Mouse (Mus musculus): ENCODE data around the gene Itk. TPM values are rescaled to one million over a fixed set of nuclear protein-coding genes. Genes with fewer than 3 reads are reported as not detected.

Itk gene
- polyA plus RNA-seq, 1 experiment from 2014 or later: 0.05 TPM

DNA sequence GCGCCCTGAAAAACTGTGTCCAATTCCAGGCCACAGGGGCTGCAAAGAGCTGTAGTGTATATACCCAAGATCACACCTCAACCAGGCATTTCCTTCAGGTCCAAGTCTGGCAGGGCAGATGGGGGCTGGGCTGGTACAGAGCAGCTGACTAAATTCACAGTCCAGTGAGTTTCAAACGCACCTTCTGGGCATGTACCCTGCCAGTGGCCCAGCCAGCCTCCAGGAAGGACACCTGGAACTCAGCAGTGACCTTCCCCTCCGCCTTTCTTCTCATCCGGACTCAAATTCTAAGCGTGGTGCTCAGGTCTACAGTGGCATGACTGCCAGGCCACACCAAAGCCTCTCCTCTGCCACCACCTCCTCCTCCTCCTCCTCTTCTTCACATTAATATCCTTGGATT lies 95.8 kb downstream of the Itk start:
- DNase-seq (ENCODE audit: low spot score) (no peak), ATAC-seq (ENCODE audit: low FRiP score) (no peak)
- Histone ChIP-seq H3K9me3 (ENCODE audit: control insufficient read depth, low read length) (no peaks in the 10 kb centered on the region), H3K9ac (no peak overlapping the region), H3K4me1 (replicated peaks; ENCODE audit: control insufficient read depth, insufficient read depth, low read length) (peaks cover 2% of the 10 kb centered on the region; the same call in 1 of the 2 replicates), H3K27me3 (ENCODE audit: control insufficient read depth, insufficient read depth, low read length) (no peaks in the 10 kb centered on the region), H3K27ac (no peak overlapping the region), H3K4me2 (replicated peaks) (no peak overlapping the region), H3K36me3 (replicated peaks; ENCODE audit: control insufficient read depth, insufficient read depth) (peaks cover 25% of the 10 kb centered on the region), H3K4me3 (replicated peaks; ENCODE audit: low read length) (no peak overlapping the region)
- WGBS: 90% methylated on average over 5 of the region's 5 CpGs

DNA sequence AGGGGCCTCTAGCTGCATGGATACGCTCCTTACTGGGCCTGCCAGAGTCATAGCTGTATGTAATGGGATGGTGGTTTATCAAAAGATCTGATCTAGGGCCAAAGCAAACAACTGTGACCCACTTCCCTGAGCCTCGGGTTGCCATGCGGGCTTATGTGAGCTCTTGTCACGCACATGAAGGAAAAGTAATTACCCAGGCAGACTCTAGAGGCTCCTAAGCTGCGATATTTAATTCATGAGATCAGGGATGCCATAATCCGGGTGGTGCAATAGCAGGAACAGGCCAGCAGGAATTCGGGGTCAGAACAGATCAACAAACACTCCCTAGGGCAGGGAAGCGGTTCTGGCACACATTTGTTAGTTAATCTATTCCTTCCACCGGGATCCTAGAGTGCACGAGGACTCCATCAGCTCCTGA lies 98.3 kb downstream of the Itk start:
- H3K4me2 ChIP-seq (replicated peaks): no peak overlapping the region
- no peak for DNase-seq (ENCODE audit: low spot score)
- no peaks in the 10 kb centered on the region; the same call in 1 of the 2 replicates for H3K4me1 ChIP-seq (replicated peaks; ENCODE audit: control insufficient read depth, insufficient read depth, low read length)
- H3K9me3 ChIP-seq (ENCODE audit: control insufficient read depth, low read length): no peaks in the 10 kb centered on the region
- 0 out of 2 replicates have a peak overlapping the region, but pooled peaks have one; percentile 1 for H3K27ac ChIP-seq
- no peak overlapping the region for H3K9ac ChIP-seq
- H3K27me3 ChIP-seq (ENCODE audit: control insufficient read depth, insufficient read depth, low read length): no peaks in the 10 kb centered on the region
- peak; percentile 67 for ATAC-seq (ENCODE audit: low FRiP score)
- peaks cover 39% of the 10 kb centered on the region for H3K36me3 ChIP-seq (replicated peaks; ENCODE audit: control insufficient read depth, insufficient read depth)
- WGBS: 21% methylated on average over 10 of the region's 10 CpGs
- H3K4me3 ChIP-seq (replicated peaks; ENCODE audit: low read length): no peak overlapping the region

DNA sequence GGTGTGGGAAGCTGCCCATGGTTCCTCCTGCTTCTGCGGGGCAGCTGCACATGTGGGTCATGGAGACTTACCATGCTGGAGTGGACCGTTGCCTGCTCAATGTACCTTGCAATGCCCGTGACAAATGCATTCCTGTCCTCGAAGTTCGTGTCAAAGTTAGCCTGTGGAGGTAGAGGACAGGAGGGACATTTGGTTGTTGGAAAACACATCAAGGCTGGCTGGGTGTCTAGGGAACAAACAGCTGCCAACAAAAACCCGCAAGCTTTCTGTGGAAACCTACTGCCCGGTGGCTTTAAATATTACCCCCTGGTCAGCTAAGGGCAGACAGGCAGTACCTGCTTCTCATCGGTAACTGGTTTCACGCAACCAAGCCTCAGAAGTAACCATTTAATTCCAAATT lies 99.8 kb downstream of the Itk start:
- H3K4me3 ChIP-seq (replicated peaks; ENCODE audit: low read length): no peak overlapping the region
- no peaks in the 10 kb centered on the region; the same call in 1 of the 2 replicates for H3K4me1 ChIP-seq (replicated peaks; ENCODE audit: control insufficient read depth, insufficient read depth, low read length)
- DNase-seq (ENCODE audit: low spot score) (no peak), ATAC-seq (ENCODE audit: low FRiP score) (no peak)
- no peak overlapping the region for H3K4me2 ChIP-seq (replicated peaks)
- H3K36me3 ChIP-seq (replicated peaks; ENCODE audit: control insufficient read depth, insufficient read depth): peaks cover 53% of the 10 kb centered on the region
- H3K9me3 ChIP-seq (ENCODE audit: control insufficient read depth, low read length): no peaks in the 10 kb centered on the region
- no peak overlapping the region for H3K27ac ChIP-seq
- H3K9ac ChIP-seq: no peak overlapping the region
- no peaks in the 10 kb centered on the region for H3K27me3 ChIP-seq (ENCODE audit: control insufficient read depth, insufficient read depth, low read length)
- WGBS: 85% methylated on average over 9 of the region's 9 CpGs

DNA sequence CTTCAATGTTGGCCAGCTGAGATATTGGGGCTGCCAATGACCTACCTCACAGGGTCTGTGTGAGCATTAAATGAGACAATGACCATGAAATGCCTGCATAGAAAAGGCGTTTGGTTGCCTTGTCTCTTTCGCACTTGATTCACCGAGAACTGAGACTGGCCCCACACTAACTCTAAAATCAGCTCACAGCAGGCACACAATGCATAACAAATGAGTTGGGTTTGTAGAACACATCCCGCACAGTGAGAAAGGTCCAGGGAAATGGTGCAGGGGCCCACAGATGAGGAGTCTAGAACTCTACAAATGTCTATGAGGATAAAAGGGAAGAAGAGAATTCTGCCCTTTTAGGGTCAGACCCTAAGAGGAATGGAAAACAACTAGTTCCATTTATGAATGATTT lies 100.3 kb downstream of the Itk start:
- Histone ChIP-seq H3K27me3 (ENCODE audit: control insufficient read depth, insufficient read depth, low read length) (no peaks in the 10 kb centered on the region), H3K9me3 (ENCODE audit: control insufficient read depth, low read length) (no peaks in the 10 kb centered on the region), H3K36me3 (replicated peaks; ENCODE audit: control insufficient read depth, insufficient read depth) (peaks cover 59% of the 10 kb centered on the region), H3K27ac (no peak overlapping the region), H3K9ac (no peak overlapping the region), H3K4me3 (replicated peaks; ENCODE audit: low read length) (no peak overlapping the region), H3K4me2 (replicated peaks) (no peak overlapping the region), H3K4me1 (replicated peaks; ENCODE audit: control insufficient read depth, insufficient read depth, low read length) (no peaks in the 10 kb centered on the region; the same call in 1 of the 2 replicates)
- ATAC-seq (ENCODE audit: low FRiP score) (no peak), DNase-seq (ENCODE audit: low spot score) (no peak)
- WGBS: 35% methylated on average over 4 of the region's 4 CpGs

DNA sequence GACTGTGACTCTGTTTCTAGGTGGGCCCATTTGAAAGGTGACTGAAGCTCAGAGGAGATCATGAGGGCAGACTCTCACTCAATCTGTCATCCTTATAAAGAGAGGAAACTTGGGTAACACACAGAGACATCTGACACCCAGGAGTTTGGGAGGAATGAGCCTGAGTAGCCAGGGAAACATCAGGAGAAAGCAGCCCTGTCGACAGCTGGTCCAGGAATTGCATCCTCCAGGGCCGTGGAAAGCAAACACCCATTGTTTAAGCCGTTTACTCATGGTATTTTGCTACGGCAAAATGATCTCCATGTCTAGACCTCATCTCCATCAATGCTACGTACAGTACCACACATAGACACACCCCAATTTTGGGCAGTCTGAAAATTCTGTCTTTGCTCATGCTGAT lies 101.2 kb downstream of the Itk start:
- Histone ChIP-seq H3K27me3 (ENCODE audit: control insufficient read depth, insufficient read depth, low read length) (no peaks in the 10 kb centered on the region), H3K9ac (no peak overlapping the region), H3K4me3 (replicated peaks; ENCODE audit: low read length) (no peak overlapping the region), H3K4me2 (replicated peaks) (no peak overlapping the region), H3K36me3 (replicated peaks; ENCODE audit: control insufficient read depth, insufficient read depth) (peaks cover 68% of the 10 kb centered on the region), H3K9me3 (ENCODE audit: control insufficient read depth, low read length) (no peaks in the 10 kb centered on the region), H3K4me1 (replicated peaks; ENCODE audit: control insufficient read depth, insufficient read depth, low read length) (no peaks in the 10 kb centered on the region; the same call in 1 of the 2 replicates), H3K27ac (no peak overlapping the region)
- 79% methylated on average over 5 of the region's 5 CpGs for WGBS
- ATAC-seq (ENCODE audit: low FRiP score) (no peak), DNase-seq (ENCODE audit: low spot score) (no peak)

DNA sequence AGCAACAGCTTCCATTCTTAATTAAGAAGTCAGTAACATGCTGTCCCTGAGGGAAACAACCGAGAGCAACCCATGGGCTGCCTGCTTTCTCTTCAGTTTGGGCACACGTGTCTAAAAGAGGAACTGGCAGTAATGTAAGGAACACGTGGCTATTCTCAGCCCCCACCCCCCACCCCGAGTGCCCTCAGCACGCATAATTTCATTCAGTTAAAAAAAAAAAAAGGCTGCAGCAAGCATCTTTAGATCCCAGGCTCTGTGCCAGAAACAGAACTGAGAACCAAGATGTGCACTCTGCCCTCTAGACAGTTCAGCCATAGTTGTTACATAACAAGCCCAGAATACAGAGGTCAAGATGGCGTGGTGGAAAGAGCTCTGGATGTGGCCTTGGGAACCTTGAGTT lies 102.5 kb downstream of the Itk start:
- Histone ChIP-seq H3K4me3 (replicated peaks; ENCODE audit: low read length) (no peak overlapping the region), H3K4me2 (replicated peaks) (no peak overlapping the region), H3K36me3 (replicated peaks; ENCODE audit: control insufficient read depth, insufficient read depth) (peaks cover 81% of the 10 kb centered on the region), H3K9me3 (ENCODE audit: control insufficient read depth, low read length) (no peaks in the 10 kb centered on the region), H3K27me3 (ENCODE audit: control insufficient read depth, insufficient read depth, low read length) (no peaks in the 10 kb centered on the region), H3K4me1 (replicated peaks; ENCODE audit: control insufficient read depth, insufficient read depth, low read length) (no peaks in the 10 kb centered on the region; the same call in 1 of the 2 replicates), H3K9ac (no peak overlapping the region), H3K27ac (no peak overlapping the region)
- ATAC-seq (ENCODE audit: low FRiP score) (no peak), DNase-seq (ENCODE audit: low spot score) (peak; percentile 43)
- 28% methylated on average over 6 of the region's 6 CpGs for WGBS

DNA sequence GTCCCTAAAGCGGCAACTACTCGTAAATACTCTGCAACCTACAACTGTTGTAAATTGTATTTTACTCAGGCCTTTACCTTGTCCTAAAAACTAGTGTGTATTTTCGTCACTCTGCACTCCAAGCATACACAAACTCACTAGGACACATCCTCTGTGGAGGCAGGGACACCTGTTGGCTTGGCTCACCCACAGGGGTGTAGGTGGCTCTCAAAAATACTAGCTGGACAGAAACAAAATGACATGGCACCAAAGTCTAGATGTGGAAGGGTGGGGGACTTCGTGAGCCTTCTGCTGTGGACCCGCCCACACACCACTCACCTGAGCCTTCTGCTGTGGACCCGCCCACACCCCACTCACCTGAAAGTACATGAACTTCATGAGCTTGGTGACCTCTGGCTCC lies 105.5 kb downstream of the Itk start:
- no peak overlapping the region for H3K9ac ChIP-seq
- no peak overlapping the region for H3K27ac ChIP-seq
- no peaks in the 10 kb centered on the region for H3K27me3 ChIP-seq (ENCODE audit: control insufficient read depth, insufficient read depth, low read length)
- WGBS: 96% methylated on average over 6 of the region's 6 CpGs
- no peaks in the 10 kb centered on the region for H3K9me3 ChIP-seq (ENCODE audit: control insufficient read depth, low read length)
- no peaks in the 10 kb centered on the region for H3K4me1 ChIP-seq (replicated peaks; ENCODE audit: control insufficient read depth, insufficient read depth, low read length)
- no peak overlapping the region for H3K4me2 ChIP-seq (replicated peaks)
- DNase-seq (ENCODE audit: low spot score) (no peak), ATAC-seq (ENCODE audit: low FRiP score) (no peak)
- H3K4me3 ChIP-seq (replicated peaks; ENCODE audit: low read length): no peak overlapping the region
- H3K36me3 ChIP-seq (replicated peaks; ENCODE audit: control insufficient read depth, insufficient read depth): peaks cover 84% of the 10 kb centered on the region

DNA sequence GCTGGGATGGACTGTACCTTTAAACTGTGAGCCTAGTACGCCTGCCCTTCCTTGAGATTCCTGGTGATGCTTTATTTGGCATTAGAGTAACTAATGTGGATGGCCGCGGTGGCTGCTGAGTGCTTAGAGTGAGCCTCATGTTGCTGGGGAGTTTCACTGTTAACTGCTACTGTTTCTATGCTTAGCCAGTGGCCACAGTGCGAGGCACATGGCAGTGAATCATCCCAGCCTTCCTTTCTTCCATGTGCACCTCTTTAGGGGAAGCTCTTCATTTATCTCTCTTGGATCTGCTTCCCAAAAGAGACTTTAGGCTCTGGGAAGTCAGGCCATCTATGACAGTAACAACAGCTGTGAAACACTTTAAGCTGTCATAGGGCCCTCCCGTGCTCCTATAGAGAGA lies 106.7 kb downstream of the Itk start:
- no peak overlapping the region for H3K9ac ChIP-seq
- H3K27ac ChIP-seq: no peak overlapping the region
- ATAC-seq (ENCODE audit: low FRiP score) (no peak), DNase-seq (ENCODE audit: low spot score) (no peak)
- H3K4me3 ChIP-seq (replicated peaks; ENCODE audit: low read length): no peak overlapping the region
- 94% methylated on average over 5 of the region's 5 CpGs for WGBS
- no peaks in the 10 kb centered on the region for H3K9me3 ChIP-seq (ENCODE audit: control insufficient read depth, low read length)
- peaks cover 83% of the 10 kb centered on the region for H3K36me3 ChIP-seq (replicated peaks; ENCODE audit: control insufficient read depth, insufficient read depth)
- H3K4me1 ChIP-seq (replicated peaks; ENCODE audit: control insufficient read depth, insufficient read depth, low read length): no peaks in the 10 kb centered on the region
- no peaks in the 10 kb centered on the region for H3K27me3 ChIP-seq (ENCODE audit: control insufficient read depth, insufficient read depth, low read length)
- no peak overlapping the region for H3K4me2 ChIP-seq (replicated peaks)

DNA sequence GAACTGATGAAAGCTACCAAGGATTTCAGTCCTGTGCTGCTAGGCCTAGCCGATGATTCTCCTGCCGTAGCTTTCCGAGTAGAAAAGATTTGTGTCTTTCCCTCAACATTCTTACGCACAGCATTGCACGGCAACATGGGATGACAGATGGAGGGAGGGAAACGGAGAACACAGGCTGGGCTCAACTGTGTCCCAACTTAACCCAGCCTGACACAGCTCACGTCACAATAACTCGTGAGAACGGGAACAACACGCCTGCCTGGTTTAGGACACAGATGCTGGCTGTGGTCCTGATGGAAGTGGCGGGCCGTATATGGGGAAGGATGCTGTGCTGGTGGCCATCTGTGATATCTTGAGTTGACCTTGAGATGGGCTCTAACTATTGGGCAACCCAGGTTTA lies 110.6 kb downstream of the Itk start:
- DNase-seq (ENCODE audit: low spot score) (no peak), ATAC-seq (ENCODE audit: low FRiP score) (no peak)
- H3K27ac ChIP-seq: no peak overlapping the region
- no peaks in the 10 kb centered on the region for H3K4me1 ChIP-seq (replicated peaks; ENCODE audit: control insufficient read depth, insufficient read depth, low read length)
- H3K4me3 ChIP-seq (replicated peaks; ENCODE audit: low read length): no peak overlapping the region
- WGBS: 83% methylated on average over 12 of the region's 12 CpGs
- H3K27me3 ChIP-seq (ENCODE audit: control insufficient read depth, insufficient read depth, low read length): no peaks in the 10 kb centered on the region
- H3K36me3 ChIP-seq (replicated peaks; ENCODE audit: control insufficient read depth, insufficient read depth): peaks cover 89% of the 10 kb centered on the region
- no peaks in the 10 kb centered on the region for H3K9me3 ChIP-seq (ENCODE audit: control insufficient read depth, low read length)
- H3K9ac ChIP-seq: no peak overlapping the region
- no peak overlapping the region for H3K4me2 ChIP-seq (replicated peaks)

DNA sequence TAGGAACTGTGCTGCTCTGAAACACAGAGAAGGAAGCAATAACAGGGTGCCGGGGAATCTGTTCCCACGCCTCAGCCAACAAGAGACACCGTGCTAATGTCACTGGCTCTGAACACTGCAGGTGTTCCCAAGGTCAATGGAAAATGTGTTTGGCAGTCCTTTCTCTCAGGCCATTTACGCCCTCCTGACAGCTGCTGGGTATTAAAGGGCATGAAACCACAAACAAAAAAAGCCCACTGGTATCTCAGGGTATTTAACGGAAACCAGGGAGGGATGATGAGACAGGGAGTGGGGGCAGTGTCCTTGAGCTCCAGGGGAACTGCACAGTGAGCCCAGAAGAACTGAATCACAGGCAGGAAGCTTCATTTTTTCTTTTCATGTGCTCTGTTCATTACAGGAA lies 111.2 kb downstream of the Itk start:
- H3K4me2 ChIP-seq (replicated peaks): no peak overlapping the region
- WGBS: 62% methylated on average over 5 of the region's 5 CpGs
- H3K9ac ChIP-seq: no peak overlapping the region
- H3K9me3 ChIP-seq (ENCODE audit: control insufficient read depth, low read length): no peaks in the 10 kb centered on the region
- DNase-seq (ENCODE audit: low spot score): no peak
- no peak for ATAC-seq (ENCODE audit: low FRiP score)
- H3K36me3 ChIP-seq (replicated peaks; ENCODE audit: control insufficient read depth, insufficient read depth): peaks cover 88% of the 10 kb centered on the region
- H3K4me3 ChIP-seq (replicated peaks; ENCODE audit: low read length): no peak overlapping the region
- no peaks in the 10 kb centered on the region for H3K27me3 ChIP-seq (ENCODE audit: control insufficient read depth, insufficient read depth, low read length)
- no peaks in the 10 kb centered on the region for H3K4me1 ChIP-seq (replicated peaks; ENCODE audit: control insufficient read depth, insufficient read depth, low read length)
- H3K27ac ChIP-seq: no peak overlapping the region

Data from hindbrain, embryonic 14.5 days (tissue).